Mouse (Mus musculus) thymus, adult 18-20 months (tissue): Measurements from ENCODE around the gene Foxo1.

Experiments used
- DNase-seq, 2 experiments: peaks; one replicate each; pipeline ENCODE4 v3.0.0; 2022; ENCODE audit warnings: mixed read lengths in 2 of 2

Gene Foxo1

GRCm38 (mm10) chr3:52320516-52321270 is 52.6 kb downstream of the Foxo1 start:
- no peak for DNase-seq

DNA sequence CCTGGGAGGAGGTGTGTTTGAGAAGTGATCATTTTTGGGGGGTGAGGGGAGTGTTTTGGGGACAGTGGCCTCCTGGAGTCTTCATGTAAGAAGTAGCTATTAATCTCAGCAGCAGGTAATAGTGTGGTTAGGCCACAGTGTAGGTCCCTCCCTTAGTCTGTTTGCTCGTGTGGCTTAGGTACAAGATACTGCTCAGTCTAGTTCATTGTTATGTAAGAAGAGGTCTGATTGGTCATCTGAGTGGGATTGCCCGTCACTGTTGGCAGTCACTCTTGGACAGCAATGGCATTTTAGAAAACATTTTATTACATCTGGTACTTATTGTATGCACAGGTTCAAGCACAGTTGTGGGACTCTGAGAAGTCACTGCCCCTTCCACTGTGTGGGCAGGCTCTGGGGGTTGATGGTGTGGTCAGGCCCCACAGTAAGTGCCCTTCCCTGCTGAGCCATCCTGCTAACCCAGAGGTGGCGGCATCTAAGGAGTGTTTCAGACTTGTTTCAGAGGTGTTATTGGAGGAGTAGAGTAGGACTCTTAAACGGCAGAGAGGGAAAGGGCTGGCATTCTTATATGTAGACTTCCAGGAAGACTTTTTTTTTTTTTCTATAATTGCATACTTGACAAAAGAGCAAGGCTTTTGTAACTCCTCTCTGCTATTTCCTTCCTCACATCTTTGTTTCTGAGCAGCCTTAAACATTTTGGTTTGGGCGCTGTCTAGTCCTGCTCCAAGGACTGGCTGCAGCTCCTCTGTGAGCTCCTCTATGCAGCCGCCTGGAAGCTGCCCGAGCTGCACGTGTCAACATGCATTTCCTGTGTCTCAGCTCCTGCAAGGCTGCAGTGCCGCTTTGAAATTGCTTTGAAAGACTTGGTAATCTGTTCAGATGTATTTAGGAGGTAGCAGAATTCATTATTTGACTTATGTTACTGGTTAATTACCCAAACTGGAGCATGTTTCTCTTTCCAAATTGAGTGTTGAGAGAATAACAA is 54.6 kb downstream of the Foxo1 start:
- DNase-seq: peak in 1 of 2 experiments; percentile 32

DNA sequence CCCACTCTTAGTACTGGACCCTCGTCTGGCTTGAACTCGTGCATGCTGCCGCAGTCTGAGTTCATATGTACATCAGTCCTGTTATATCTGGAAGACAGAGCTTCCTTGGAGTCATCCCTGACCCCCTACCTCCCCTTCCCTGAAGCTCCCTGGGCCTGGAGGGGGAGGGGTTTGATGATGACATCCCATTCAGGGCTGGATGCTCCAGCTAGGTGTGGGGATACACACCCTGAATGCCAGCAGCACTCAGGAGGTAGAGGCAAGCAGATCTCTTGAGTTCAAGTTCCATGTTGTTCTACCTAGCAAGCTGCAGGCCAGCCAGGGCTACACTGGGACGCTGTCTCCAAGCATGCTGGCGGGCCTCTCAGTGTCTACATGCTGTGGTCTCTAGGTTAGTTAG is 56.9 kb downstream of the Foxo1 start:
- no peak for DNase-seq

GRCm38 (mm10) chr3:52326687-52327086 is 58.6 kb downstream of the Foxo1 start:
- no peak for DNase-seq

- no peak for DNase-seq
Observed at GRCm38 (mm10) chr3:52327146-52327545, 59.0 kb downstream of the Foxo1 start.

GRCm38 (mm10) chr3:52331709-52332108 is 63.6 kb downstream of the Foxo1 start:
- DNase-seq: no peak

GRCm38 (mm10) chr3:52338761-52339160 is 70.6 kb downstream of the Foxo1 start:
- no peak for DNase-seq

DNA sequence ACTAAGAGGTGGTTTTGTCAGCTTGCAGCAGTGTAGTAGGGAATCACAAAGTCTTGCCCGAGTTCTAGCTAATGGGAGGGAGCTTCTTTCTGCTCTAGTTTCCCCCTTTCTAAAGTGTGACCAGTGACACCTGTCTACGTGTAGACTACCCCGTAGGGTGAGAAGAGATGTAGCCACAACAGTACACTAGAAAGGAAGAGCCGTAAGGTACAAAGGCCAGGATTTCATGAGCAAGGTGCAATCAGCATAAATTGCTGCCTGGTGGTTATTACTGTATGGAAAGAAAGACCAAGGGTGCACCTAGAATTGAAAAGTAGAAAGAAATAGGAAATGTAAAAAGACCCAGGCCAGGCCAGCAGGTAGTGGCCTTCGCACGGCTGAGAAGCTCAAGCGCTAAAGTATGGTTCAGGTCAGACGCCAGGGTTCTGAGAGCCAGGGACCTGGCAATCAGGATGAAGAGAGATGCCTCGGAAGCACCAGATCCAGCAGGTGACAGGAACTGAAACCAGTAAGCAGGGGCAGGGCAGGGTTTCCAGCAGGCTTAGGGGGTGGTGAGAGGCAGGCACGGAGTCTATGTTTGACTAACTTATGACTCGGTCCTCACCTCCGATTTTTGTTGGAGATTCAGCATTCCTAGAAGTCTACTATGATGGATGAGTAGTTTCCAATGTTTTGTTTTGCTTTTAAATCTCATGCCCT is 72.3 kb downstream of the Foxo1 start:
- peak in 1 of 2 experiments; percentile 9 for DNase-seq

DNA sequence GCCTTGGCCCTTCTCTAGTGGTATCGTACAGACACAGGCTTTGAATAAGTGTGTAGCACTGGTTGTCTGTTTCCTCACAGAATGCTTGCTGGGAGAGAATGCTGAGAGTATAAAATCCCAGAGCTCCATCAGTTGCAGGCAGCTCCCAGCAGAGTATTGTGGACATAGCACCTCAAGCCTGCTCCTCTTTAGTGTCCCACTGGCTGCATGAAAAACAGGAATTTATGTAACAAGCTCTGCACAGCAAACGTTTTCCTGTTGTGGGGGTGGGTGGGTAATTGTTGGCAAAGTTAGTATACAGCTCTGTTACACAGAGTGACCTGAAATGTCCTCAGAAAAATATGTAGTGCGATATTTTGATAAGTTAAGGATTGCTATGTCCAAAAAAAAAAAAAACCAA is 74.1 kb downstream of the Foxo1 start:
- no peak for DNase-seq

DNA sequence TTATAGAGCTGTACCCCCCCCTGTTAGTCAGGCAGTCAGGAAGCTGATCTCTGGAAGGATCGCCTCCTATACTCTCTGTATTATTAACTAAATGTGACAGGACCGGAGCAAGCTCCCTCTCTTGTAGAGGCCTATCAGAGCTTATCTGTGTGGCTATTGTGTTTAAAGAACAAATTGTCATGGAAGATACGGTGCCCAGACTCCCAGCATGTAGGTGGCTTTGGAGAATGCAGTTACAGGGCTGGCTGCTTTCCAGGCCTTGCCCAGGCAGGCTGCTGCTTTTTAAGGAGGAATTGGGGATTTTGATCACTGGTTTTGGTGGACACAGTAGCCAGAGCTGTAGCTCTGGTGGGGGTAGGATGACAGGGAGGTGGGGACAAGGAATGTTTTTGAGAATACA is 74.7 kb downstream of the Foxo1 start:
- no peak for DNase-seq

DNA sequence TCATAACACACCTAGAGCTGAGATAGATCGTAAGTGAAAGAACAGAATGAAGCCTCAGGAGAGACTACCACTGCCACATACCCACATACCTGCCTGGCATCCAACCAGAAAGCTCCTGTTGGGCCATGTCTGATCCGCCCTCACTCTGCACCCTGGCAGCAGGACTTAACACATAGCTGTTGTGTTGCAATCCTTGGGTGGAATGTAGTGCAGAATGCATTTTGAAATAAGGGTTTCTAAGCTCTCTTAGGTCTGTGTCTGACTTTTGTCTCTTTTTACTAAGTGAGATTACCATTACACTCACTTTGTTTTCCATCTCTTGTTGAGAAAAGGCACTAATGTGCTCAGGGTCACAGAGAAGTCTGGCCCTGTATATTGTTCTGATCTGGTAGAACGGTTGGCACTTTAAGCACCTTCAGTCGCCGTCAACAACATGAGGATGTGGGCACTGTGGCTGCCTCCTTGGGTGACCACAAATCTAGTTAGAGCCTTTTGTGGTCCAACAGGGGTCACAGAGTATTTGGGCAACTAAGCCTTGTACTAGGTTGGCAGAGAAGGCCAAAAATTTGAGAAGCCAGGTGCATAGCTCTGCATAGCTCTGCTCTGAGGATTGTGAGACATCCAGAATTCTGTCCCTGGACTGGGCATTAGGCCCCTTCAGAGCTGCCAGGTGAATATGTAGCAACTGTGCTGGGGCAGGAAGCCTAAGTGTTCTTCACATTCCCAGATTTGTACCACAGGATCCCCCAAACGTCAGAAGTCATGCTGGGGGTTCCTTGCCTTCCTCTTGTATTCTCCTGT is 75.3 kb downstream of the Foxo1 start:
- DNase-seq: peak in 1 of 2 experiments; percentile 34

DNA sequence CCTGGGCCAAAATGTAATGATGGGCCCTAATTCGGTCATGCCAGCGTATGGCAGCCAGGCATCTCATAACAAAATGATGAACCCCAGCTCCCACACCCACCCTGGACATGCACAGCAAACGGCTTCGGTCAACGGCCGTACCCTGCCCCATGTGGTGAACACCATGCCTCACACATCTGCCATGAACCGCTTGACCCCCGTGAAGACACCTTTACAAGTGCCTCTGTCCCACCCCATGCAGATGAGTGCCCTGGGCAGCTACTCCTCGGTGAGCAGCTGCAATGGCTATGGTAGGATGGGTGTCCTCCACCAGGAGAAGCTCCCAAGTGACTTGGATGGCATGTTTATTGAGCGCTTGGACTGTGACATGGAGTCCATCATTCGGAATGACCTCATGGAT is 77.7 kb downstream of the Foxo1 start:
- DNase-seq: no peak

GRCm38 (mm10) chr3:52346986-52347710 is 79.0 kb downstream of the Foxo1 start:
- no peak for DNase-seq

DNA sequence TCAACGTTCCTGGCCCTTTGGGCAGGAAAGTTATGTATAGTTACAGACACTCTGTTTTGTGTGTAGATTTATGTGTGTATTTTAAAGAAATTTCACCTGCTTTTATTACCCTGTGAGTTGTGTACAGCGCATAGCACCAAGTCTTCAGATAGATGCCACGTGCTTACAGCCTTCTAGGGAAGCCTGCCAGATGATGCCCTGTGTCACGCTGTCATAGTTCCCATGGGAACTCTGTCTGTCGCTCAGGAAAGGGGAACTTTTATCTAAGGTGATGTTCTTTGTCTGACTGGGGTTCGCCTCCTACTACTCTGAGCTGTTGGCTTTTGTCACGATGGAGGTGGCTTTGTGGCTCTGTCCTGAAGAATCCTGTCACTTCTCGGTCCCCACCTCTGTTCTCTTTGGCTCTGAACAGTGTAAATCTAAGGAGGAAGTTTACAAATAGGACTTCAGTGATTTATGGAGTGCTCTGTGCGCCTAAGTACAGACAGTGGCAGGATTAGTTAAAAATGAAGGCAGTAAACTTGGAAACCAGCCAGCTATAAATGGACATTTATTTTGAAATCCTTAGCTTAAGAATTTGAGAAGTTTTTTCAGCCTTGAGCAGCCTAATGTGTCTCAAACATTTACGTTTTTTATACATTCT is 80.0 kb downstream of the Foxo1 start:
- DNase-seq: no peak

- DNase-seq: no peak
Observed at GRCm38 (mm10) chr3:52350636-52351035, 82.5 kb downstream of the Foxo1 start.

- no peak for DNase-seq
Observed at GRCm38 (mm10) chr3:52351901-52352300, 83.8 kb downstream of the Foxo1 start.

DNA sequence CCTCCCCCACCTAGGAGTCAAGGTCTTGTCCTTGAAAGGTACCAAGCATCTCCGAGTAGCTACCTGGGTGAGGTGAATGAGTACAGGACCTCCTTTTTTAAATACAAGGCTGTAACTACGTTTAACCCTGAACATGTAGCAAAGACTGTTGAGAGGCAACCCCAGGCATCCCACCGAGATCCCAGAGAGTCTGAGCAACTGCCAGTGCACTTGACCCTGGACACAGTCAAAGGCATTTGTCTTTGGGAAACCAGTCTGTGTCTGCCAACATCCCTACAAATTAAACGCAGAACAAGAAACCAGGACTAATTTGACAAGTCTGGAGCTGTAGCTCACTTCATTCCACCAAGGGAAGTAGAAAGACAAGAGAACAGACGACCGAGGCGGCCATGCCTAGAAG is 86.1 kb downstream of the Foxo1 start:
- no peak for DNase-seq

- no peak for DNase-seq
Observed at GRCm38 (mm10) chr3:52357265-52357953, 89.3 kb downstream of the Foxo1 start.

GRCm38 (mm10) chr3:52364576-52364975 is 96.4 kb downstream of the Foxo1 start:
- no peak for DNase-seq

GRCm38 (mm10) chr3:52369204-52369603 is 101.1 kb downstream of the Foxo1 start:
- peak; percentile 24 to 57 for DNase-seq
